Mouse (Mus musculus): ENCODE measurements at regions not wholly inside any gene's neighbourhood (a gene's known extent, or its start where the extent isn't known, plus 50 kb on each side); places are given as distances from the start of the nearest gene placed in this dataset.

- TF ChIP-seq ZKSCAN1 (IDR thresholded peaks at IDR 0.05; ENCODE audit: low read depth, low read length), result no peak
- H3K27me3 ChIP-seq (ENCODE audit: control insufficient read depth in 1 of 2, insufficient read depth in 2 of 2, low read length in 2 of 2), result no peaks in the 10 kb centered on the region
- no peaks in the 10 kb centered on the region for H3K79me2 ChIP-seq (ENCODE audit: control insufficient read depth, insufficient read depth, low read length, poor library complexity)
- H3K27ac ChIP-seq (ENCODE audit: control insufficient read depth, low read depth, low read length), result no peak overlapping the region
- H3K4me3 ChIP-seq (ENCODE audit: control insufficient read depth in 1 of 2, insufficient read depth in 1 of 2, low read depth in 2 of 2, low read length in 2 of 2), result no peak overlapping the region
- no peaks in the 10 kb centered on the region for H3K9me3 ChIP-seq (replicated peaks; ENCODE audit: insufficient read depth, low read length)
- no peak for DNase-seq (ENCODE audit: low read depth, low spot score)
- no peaks in the 10 kb centered on the region for H3K4me1 ChIP-seq (ENCODE audit: control insufficient read depth in 1 of 2, insufficient read depth in 2 of 2, low read length in 2 of 2)
- no peak overlapping the region for H3K9ac ChIP-seq (ENCODE audit: control insufficient read depth, low read depth, low read length, poor library complexity, severe bottlenecking)
- no peaks in the 10 kb centered on the region for H3K36me3 ChIP-seq (ENCODE audit: control insufficient read depth in 1 of 2, insufficient read depth in 2 of 2, low read length in 2 of 2)
These were observed 1122.8 kb upstream of the Slc10a2 start for GRCm38 (mm10) chr8:6227901-6228300.

GRCm38 (mm10) chr8:6225194-6225593 lies 1120.0 kb upstream of the Slc10a2 start:
- Histone ChIP-seq H3K27me3 (ENCODE audit: control insufficient read depth in 1 of 2, insufficient read depth in 2 of 2, low read length in 2 of 2) (no peaks in the 10 kb centered on the region), H3K36me3 (ENCODE audit: control insufficient read depth in 1 of 2, insufficient read depth in 2 of 2, low read length in 2 of 2) (no peaks in the 10 kb centered on the region), H3K4me3 (ENCODE audit: control insufficient read depth in 1 of 2, insufficient read depth in 1 of 2, low read depth in 2 of 2, low read length in 2 of 2) (no peak overlapping the region), H3K4me1 (ENCODE audit: control insufficient read depth in 1 of 2, insufficient read depth in 2 of 2, low read length in 2 of 2) (no peaks in the 10 kb centered on the region), H3K27ac (ENCODE audit: control insufficient read depth, low read depth, low read length) (no peak overlapping the region), H3K9ac (ENCODE audit: control insufficient read depth, low read depth, low read length, poor library complexity, severe bottlenecking) (no peak overlapping the region), H3K9me3 (replicated peaks; ENCODE audit: insufficient read depth, low read length) (no peaks in the 10 kb centered on the region), H3K79me2 (ENCODE audit: control insufficient read depth, insufficient read depth, low read length, poor library complexity) (no peaks in the 10 kb centered on the region)
- no peak for DNase-seq (ENCODE audit: low read depth, low spot score)
- no peak for TF ChIP-seq MEF2A (IDR thresholded peaks at IDR 0.05; ENCODE audit: extremely low read depth, insufficient replicate concordance, low read depth, low read length, poor library complexity, severe bottlenecking)
- no peak for TF ChIP-seq TCF12 (IDR thresholded peaks at IDR 0.05; ENCODE audit: low read depth, low read length)
- no peak for TF ChIP-seq TAL1 (IDR thresholded peaks at IDR 0.05; ENCODE audit: low read length)
- TF ChIP-seq BHLHE40 (IDR thresholded peaks at IDR 0.05; ENCODE audit: borderline replicate concordance, low read depth, low read length), result no peak
- no peak for TF ChIP-seq MYC (IDR thresholded peaks at IDR 0.05; ENCODE audit: low read depth, low read length)
- TF ChIP-seq UBTF (IDR thresholded peaks at IDR 0.05; ENCODE audit: borderline replicate concordance, insufficient read depth, low read depth, low read length), result no peak
- TF ChIP-seq GABPA (IDR thresholded peaks at IDR 0.05; ENCODE audit: low read depth, low read length), result no peak
- no peak for TF ChIP-seq GATA1 (IDR thresholded peaks at IDR 0.05; ENCODE audit: low read depth, low read length)
- no peak for TF ChIP-seq ELF1 (IDR thresholded peaks at IDR 0.05; ENCODE audit: low read depth, low read length)
- TF ChIP-seq MAFK (IDR thresholded peaks at IDR 0.05; ENCODE audit: borderline replicate concordance, low read depth, low read length), result no peak
- TF ChIP-seq EP300 (IDR thresholded peaks at IDR 0.05; ENCODE audit: low read depth in 1 of 2, low read length in 2 of 2), result no peak
- no peak for TF ChIP-seq ZKSCAN1 (IDR thresholded peaks at IDR 0.05; ENCODE audit: low read depth, low read length)
- no peak for TF ChIP-seq HCFC1 (IDR thresholded peaks at IDR 0.05; ENCODE audit: low read depth, low read length)
- no peak for TF ChIP-seq MYB (IDR thresholded peaks at IDR 0.05; ENCODE audit: low read depth, low read length)
- no peak for TF ChIP-seq JUND (IDR thresholded peaks at IDR 0.05; ENCODE audit: low read depth, low read length)
- TF ChIP-seq NELFE (IDR thresholded peaks at IDR 0.05; ENCODE audit: low read depth, low read length), result no peak
